Mouse (Mus musculus): ENCODE results near the gene Por.

GRCm38 (mm10) chr5:135751041-135751440 lies 81.2 kb downstream of the Por start:
- no peak for TF ChIP-seq CTCF (IDR thresholded peaks at IDR 0.05; ENCODE audit: extremely low read depth, insufficient read depth, insufficient read length, insufficient replicate concordance)
- TF ChIP-seq POLR2A (IDR thresholded peaks at IDR 0.05; ENCODE audit: low read depth, low read length): no peak

Measured in spleen, adult 2 months (tissue).